Mouse (Mus musculus): Measurements from ENCODE around the gene Ptms. TPM values are rescaled to one million over a fixed set of nuclear protein-coding genes. Genes with fewer than 3 reads are reported as not detected.

Gene Ptms
- polyA plus RNA-seq, 1 experiment = 807 TPM

DNA sequence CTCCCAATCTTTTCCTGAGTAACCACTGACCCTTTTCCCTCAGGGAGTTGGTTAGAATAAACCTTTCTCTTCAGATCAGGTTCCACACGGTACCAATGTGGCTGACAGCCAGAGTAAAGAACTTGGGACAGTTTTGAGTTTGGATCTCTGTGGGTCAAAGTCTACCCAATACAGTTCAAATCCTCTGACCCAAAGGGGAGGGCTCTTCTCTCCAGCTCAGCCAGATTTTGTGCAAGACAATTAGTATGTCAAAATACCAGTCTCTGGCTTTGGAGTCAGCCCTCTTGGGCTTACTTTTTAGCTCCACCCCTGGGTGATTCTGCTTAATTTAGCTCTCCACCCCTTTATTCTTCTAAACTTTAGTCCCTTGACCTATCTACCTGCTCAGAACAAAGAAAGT is 10.3 kb upstream of the Ptms start:
- no peak for DNase-seq (ENCODE audit: low spot score)

DNA sequence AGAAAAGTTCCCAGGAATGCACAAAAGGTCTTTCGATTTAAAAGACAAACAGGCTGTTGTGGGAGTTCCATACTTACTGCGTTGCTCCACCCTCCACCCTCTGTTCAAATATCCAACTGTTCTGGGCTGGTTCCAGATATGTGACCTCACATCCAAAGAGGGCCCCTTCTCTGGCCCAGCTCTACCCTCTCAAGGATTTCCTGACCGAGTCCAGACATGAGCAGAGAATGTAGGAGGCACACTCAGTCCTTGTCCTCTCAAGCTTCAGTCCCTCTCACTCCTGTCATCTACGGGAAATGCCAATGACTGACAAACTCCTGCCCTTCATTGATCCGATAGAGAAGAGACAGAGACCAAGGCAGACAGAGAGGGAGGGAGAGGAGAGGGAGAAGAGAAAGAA is 6.0 kb upstream of the Ptms start:
- DNase-seq (ENCODE audit: low spot score) = no peak

DNA sequence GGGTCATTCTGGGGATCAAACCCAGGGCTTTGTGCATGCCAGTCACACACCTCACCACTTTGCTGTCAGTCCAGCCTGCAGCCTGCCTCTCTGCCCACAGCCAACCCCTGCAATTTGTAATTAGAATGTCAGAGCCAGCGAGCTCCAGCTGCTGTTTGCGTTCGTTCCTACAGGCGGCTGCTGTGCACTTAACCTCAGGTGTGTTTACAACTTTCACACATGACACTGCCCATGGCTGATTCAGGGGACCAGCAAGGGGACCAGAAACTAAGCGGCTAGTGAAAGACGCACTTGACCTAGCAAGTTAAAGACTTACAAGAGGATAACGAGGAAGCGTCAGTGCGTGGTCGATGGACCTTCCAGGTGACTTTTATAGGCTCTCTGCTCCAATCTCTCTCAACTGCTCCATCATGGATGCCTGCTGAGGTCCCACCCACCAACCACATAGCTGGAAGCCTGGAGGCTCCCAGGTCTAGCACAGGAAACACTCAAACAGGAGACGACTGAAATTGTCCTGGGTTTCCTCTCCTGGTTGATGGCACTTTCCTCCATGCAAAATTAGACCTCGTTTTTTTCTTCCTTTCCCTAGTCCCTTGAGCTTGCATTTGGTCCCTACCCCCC is 5.4 kb upstream of the Ptms start:
- DNase-seq (ENCODE audit: low spot score) = no peak

DNA sequence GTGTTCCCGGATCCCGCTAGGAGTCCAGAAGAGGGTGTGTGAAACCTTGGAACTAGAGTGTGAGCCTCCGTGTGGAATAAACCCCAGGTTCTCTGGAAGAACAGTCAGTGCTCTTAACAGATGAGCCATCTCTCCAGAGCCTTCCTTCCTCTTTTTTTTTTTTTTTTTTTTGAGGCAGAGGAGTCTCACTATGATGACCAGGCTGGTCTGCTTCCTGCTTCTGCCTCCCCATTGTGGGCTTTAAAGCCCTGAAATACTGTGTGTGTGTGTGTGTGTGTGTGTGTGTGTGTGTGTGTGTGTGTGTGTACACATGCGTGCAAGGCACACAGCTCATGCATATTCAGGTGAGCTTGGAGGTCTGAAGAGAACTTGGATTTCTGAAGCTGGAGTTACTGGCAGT is 1.6 kb upstream of the Ptms start:
- DNase-seq (ENCODE audit: low spot score) = no peak

DNA sequence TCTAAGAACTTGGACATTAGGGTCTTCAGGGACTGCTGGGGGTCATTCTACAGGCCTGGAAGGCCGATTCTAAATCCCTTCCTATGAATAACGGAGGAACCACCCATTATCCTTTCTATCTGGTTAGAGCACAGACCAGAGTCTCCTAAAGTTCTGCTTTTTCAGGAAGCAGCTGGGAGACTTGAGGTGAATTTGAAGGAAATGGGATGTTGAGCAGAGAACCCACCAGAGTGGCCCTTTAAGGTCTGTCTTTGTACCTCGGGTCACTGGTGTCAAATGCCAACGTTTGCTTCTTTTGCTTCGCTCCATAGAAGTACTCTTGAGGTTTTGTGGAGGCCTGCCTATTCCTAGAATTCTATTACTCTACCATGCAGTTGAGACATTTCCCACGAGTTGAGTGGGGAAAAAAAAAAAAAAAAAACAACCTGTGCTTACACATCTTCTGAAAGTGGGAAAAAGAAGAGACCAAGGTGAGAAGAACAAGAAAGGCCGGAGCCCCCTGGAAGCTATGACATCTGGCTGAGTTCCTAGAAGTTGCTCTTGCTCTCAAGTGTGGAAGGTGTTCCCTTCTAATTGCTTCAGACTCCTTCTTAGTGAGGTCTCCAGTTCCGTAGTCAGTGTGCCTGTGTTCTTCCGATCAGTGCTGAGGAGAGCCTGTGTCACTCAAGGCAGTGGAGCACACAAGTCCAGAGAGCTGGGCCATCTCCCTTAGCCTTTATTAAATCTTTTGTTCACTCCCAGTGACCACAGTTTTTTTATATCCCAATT is 599 bp upstream of the Ptms start:
- no peak for DNase-seq (ENCODE audit: low spot score)

DNA sequence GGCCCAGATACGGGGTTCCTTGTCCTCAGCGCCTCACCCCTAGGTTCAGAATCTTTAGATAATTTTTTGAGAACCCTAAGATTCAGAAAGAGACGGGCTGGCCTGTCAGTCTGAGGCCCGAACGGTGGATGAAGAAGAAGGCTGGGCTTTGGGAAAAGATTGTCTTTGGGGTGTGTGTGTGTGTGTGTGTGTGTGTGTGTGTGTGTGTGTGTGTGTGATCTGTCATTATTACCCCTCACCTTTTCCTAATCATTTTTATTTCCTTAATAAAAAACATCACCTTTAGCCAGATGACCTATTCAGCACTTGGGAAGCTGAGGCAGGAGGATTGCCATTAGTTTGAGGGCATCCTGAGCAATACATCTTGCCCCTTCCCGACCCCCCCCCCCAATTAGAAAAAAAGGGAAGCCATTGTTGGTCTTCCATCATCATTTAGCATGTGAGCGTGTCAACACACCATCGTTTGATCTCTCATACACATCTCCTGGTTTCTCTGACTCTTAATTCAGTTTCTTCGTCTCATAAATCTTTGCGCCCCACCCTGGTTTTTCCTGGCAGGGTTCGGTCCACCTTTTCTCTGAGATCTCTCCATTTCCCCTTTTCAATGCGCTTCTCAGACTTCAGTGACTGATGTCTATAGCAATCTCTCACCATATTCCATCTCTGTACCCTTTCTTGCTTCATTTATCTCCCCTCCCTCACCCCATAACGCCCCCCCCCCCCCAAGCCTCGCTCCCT is 844 bp downstream of the Ptms start:
- DNase-seq (ENCODE audit: low spot score) = no peak

DNA sequence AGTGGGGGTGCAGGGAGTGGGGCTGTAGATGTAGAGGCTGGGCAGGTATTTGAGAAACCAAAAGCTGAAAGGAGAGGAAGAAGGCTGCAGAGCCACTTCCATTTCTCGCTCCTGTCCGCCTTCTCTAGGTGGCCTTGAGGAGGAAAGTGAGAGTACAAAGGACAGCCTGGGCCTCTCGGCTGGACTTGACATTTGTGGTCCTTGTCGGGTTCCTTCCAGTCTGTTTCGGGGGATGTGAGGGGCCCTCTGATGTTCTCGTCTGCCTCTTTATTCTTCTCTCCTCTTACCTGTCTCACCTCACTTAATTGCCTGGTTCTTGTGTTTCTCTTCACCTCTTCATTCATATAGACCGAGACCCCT is 1.6 kb downstream of the Ptms start:
- DNase-seq (ENCODE audit: low spot score) = no peak

DNA sequence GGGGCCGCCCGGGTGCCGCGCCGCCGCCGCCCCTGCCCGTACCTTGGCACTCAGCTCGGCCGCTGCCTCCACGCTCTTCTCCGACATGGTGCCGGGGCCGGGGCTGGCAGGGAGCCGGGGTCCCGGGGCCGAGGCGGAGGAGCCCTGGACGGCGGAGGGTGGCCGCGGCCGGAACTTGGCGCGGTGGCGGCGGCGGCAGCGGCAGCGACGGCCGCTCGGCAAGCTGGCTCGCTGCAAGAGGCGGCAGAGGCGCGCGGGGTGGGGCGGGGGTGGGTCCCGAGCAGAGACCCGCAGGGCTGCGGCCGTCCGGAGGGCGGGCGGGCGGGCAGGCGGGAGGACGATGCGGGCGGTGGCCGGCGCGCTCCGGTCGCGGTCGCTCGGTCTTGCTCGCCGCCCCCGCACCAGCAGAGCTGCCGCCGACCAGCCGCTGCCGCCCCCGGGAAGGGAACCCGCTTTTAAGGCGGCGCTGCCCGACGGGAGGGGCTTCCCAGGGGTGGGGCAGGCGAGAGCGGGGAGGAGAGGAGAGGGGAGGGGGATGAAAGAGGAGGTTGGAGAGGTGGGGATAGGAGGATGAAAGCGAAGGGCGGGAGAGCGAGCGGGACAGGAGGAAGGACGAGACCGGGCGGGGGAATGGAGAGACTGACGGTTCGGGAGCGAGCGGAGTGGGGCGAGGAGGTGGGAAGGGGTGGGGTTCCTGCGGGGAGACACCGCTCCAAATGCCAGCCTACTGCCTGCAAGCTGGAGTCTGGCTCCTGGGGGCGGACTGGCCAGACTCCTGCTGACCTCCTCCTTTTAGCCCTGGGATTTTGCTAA is 2.2 kb downstream of the Ptms start:
- peak; percentile 90 for DNase-seq (ENCODE audit: low spot score)

DNA sequence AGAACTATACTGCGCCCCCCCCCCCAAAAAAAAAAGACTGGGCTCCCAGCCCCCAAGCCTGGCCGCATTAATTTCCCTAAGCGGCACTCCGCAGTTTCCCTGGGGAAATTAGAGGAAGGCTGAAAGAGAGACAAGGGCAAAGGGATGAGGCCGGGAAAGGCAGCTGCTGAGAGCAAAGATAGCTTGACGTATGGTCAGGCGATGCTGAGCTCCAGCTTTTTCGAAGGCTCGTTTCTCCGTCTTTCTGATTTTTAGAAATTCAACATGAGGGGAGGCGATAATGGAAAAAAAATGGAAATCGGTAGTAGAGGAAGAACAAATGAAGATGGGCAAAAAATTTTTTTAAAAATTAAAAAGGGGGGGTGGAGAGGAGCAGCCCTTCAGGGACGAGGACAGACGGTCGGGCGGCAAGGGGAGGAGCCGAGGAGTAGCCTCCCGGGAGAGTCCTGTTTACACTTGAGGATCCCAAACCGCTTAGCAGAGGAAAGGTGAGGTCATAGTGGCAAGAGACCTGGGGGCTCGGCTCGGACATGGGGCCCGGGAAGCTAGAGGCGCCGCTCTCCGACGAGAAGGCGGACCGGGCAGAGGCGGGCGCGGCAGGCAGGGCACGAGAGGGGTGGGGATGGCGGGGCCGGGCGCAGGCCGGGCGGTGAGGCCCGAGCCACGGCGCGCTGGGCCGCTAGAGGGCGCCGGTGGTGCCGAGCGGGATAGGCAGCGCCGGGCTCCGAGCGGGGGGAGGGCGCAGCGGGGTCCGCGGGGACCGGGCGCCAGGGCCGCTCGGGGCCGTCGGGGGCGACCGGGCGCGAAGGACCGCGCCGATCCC is 3.0 kb downstream of the Ptms start:
- peak; percentile 95 for DNase-seq (ENCODE audit: low spot score)

DNA sequence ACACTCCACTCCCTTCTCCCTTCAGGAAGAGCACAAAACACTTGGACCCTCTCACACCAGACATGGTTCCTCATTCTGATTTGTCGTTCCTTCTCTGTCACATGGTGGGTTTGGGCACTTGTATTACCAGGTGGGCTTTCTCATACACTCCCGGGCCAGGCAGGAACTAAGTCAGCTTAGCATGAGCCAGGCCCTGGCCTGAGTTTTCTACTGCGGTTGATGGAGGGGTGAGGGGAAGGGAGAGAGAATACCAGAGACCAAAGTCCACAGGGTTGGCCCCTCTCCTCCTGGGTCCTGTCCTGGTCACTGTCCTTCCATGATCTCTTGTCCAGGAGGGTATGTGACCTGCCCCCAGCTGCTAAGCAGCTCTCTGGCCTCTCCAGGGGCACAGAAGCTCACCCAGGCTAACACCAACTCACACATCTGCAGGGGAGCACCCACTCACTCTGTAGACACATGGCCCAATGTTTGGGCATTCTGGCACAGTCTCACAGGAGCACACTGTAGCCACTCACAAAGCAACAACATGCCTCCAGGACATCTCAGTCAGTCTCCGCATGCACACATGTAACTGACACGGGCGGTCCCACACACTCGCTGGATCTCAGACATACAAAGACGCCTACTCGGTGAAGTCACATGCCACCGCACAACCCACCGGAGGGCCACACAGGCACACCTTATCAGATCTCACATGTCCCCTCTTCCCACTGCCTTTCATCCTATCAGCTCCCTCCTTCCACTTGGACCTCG is 3.8 kb downstream of the Ptms start:
- no peak for DNase-seq (ENCODE audit: low spot score)

DNA sequence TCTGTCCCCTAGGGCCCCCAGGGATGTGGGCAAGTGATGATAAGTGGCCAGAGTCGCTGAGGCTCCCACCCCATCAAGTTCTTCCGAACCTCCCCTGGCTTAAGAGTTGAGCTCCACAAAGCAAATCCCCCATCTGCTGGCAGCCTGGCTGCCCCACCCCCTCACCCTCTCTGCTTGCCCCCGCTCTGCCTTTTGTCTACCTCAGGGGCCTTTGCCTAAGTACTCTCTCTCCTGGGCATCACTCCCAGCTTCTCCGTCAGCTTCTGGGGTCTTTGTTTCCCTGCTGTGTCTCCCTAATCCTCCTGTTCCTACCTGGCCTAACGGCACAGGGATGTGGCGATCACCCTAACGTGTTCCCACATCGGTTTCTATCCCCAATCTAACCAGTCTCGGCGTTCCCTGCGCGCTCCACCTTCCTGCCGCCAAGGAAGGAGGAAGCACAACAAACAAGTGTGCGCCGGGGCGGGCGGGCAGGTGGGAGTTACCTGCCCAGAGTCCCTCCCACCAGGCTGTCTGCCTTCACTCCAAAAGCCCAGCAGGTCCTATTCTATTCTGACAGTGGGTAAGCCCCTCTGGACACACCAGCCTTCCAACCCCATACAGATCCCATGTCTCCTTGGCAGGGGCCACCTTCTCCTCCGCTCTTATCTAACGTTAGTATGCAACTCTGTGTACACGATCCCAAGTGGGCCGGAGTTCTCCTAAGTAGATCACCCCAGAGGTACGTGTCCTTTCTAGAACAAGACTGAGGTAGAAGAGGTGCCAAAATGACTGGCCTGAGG is 4.6 kb downstream of the Ptms start:
- peak; percentile 49 for DNase-seq (ENCODE audit: low spot score)

DNA sequence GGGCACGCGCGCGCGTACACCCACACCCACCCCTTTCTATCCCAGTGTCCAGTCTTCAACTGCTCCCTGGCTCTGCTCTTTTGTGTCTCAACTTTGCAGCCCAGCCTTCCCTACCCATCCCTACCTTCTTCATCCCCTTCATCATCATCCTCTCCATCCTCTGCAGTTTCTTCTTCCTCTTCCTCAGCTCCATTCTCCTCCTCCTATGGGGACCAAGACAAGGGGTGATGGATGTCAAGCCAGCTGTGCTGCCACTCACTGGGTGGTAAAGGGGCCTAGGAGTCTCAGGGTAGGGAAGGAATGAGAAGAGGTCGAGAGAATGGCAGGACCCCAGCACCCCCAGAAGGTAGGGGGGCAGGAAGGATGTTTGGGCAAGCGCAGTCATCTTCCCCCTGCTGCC is 5.4 kb downstream of the Ptms start:
- DNase-seq (ENCODE audit: low spot score) = no peak

DNA sequence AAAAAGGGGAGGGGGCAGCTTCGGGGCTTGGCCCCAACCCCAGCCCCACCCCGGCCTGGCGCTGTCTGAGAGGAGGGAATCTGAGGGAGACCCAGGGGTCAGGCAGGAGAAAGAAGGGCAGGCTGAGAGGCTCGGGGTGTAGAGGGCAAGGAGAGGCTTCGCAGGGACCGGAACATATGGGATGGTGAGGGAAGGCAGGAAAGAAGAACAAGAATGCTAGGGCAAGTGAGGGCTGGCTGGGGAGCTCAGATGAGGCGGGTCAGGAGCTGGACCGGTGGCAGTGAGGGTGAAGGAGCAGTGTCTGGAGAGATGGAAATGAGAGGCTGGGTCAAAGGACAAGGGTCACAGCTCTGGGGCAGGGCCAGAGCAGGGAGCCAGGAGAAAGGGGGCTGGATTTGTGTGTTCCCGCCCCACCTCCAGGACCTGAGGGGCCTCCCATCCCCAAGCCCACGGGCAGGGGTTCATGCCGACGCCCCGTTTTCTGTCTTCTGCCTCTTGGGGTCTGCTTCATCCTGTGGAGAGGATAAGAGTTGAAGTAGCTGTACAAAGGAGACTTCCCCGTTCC is 6.1 kb downstream of the Ptms start:
- DNase-seq (ENCODE audit: low spot score) = no peak

DNA sequence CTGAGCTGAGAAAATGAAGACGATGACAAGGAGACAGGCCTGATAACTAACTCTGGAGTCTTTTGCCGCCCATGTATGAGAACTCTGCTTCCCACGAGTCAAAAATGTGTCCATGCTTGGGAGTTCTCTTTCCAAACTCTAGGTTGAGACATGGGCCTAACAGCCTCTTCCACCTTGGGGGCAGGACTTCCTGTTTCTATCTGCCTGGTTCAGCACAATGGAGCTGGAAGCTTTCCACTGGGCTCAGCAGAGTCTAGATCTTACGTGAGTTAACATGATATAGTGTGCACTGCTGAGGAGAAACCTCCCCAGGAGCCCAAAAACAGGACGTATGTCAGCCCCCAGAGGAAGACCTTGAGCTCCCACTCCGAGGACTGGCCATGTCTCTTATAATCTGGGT is 6.7 kb downstream of the Ptms start:
- DNase-seq (ENCODE audit: low spot score) = no peak

DNA sequence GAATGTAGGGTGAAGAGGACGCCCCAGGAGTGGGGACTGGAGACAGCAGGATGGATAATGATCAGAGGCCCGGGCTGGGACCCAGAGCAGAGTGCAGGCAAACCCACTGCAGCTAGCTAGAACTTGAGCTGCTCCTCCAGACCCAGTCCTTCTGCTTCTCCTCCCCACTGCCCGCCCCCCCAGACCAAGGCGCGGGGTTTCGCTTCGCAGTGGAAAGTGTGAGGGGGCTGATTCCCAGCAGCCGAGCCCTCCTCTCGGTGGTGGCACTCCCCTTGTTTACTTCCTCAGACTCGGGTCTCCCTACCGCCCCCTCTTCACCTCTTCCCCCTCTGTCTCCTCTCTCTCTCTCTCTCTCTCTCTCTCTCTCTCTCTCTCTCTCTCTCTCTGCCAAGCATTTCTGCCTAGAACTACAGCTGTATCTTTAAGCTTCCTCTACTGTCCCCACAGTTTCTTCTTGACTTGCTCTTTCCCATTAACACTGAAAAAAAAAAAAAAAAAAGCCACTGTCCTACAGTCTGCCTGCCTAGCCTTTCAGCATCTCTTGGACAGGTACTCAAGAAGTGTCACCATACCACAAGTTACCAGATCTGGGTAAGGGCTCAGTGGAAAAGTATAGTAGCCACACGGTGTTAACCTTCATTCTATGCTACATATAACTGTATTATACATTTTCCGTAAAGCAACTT is 8.2 kb downstream of the Ptms start, which contains the start of gene Lag3:
Lag3 (minus strand) TSS at position 173 of the 686 bp plus-strand sequence.
- DNase-seq (ENCODE audit: low spot score) = no peak

DNA sequence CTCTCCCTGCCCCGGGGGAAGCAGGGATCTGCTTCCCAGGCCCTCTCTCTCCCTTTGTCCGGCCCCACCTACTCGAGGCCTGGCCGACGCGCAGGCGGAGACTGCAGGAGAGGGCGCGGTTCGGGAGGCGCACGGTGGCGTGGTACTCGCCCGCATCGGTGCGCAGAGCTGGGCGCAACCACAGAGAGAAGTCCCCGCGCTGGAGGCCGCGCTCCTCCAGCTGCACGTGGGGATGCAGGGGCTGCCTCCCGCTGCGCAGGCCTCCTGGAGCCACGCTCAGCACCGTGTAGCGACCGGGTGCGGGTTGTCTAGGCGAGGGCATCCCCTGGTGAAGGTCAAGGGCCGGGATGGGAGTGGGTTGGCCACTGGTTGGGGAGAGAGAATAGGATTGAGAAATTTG is 9.9 kb downstream of the Ptms start:
- no peak for DNase-seq (ENCODE audit: low spot score)

DNA sequence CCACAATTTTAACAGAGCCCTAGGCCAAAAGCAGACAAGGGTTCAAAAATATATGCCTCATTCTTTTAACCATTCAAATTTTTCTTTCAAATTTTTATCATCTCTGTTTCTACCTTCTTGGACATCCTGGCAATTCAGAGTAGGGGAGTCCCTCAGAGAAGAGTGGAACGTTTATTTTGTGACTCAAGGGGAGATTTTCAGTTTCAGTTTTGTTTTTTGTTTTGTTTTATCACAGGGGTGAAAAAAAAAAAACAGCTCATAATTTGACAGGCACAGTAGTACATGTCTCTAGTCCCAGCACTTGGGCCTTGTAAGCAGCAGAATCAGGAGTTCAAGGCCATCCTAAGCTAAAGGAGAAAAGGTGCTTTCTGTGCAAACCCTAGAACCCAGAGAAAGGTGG is 12.1 kb downstream of the Ptms start:
- DNase-seq (ENCODE audit: low spot score) = no peak

DNA sequence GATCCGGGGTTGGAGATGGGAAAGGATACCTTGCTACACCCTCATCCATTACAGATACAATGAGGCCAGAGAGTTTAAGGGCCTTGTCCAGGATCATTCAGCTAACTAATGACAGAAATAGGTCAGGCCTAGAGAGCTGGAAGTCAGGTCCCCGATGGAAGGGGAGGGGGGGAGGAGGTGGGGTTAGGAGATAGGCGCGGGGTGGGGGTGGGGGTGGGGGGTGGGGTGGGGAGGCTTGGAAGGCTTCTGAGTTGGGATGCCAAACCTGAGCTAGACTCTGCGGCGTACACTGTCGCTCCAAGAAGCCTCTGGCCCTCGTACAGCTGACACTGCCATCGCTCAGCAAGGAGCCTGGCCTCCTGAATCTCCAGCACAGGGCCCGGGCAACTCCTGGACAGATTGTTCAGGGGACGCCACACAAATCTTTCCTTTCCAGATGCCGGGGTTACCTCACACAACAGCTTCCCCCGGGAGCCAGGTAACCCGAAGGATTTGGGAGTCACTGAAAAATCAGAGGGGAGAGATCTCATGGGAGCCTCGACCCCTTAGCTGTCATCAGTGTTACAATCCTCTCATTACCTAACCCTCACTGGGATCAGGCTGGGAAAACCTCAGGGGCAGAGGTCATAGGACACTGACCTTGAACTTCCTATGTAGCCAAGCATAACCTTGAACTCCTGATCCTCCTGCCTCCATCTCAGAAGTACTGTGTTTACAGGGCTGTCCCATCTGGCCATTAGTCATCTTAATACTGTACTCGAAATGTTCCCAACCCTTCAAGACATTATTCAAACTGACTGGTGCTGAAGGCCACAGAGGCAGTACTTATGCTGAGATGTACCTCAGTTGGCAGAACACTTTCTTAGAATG is 14.7 kb downstream of the Ptms start:
- no peak for DNase-seq (ENCODE audit: low spot score)

Data from urinary bladder, adult 2 months (tissue).